Mouse (Mus musculus) limb, embryonic 11.5 days (tissue): Measurements from ENCODE around the gene Adipoq. TPM values are rescaled to one million over a fixed set of nuclear protein-coding genes. Genes with fewer than 3 reads are reported as not detected.
A peak's percentile ranks its signal among the peaks of the same experiment; 100 is the strongest.

ENCODE experiments used
- ATAC-seq: fragments of 200-750 bp; cut with Nextera tagmentation; 2 replicates; pipeline ENCODE4 v1.8.0; 2017; ENCODE audit warnings: low read depth; ENCODE audit not compliant: insufficient number of reproducible peaks, low FRiP score, low TSS enrichment
- DNase-seq: peaks from one replicate; pipeline ENCODE4 v3.0.0-alpha.2; 2015; ENCODE audit warnings: low spot score
- H3K27ac ChIP-seq: fragments of 300-500 bp; sonication (generic); replicated peaks from 2 replicates; pipeline ENCODE4 v1.5.1; 2014; ENCODE audit warnings: low read depth, mild to moderate bottlenecking, low read length
- H3K27me3 ChIP-seq: fragments of 300-500 bp; sonication (generic); 2 replicates; pipeline ENCODE4 v1.6.1; 2014; ENCODE audit warnings: mild to moderate bottlenecking, low read length, mixed read lengths; ENCODE audit not compliant: control insufficient read depth, insufficient read depth
- H3K36me3 ChIP-seq: fragments of 300-500 bp; sonication (generic); 2 replicates; pipeline ENCODE4 v1.6.1; 2014; ENCODE audit warnings: mild to moderate bottlenecking, low read length, moderate library complexity, mixed read lengths; ENCODE audit not compliant: control insufficient read depth, insufficient read depth
- H3K4me1 ChIP-seq: fragments of 300-500 bp; sonication (generic); 2 replicates; pipeline ENCODE4 v1.6.1; 2014; ENCODE audit warnings: low read length, mixed read lengths; ENCODE audit not compliant: control insufficient read depth, insufficient read depth
- H3K4me2 ChIP-seq: fragments of 300-500 bp; sonication (generic); 2 replicates; pipeline ENCODE4 v1.6.1; 2014; ENCODE audit warnings: low read depth, mild to moderate bottlenecking, moderate library complexity; ENCODE audit not compliant: severe bottlenecking
- H3K4me3 ChIP-seq: fragments of 300-500 bp; sonication (generic); 2 replicates; pipeline ENCODE4 v1.5.1; 2014; ENCODE audit warnings: low read depth, low read length
- H3K9ac ChIP-seq: fragments of 300-500 bp; sonication (generic); 2 replicates; pipeline ENCODE4 v1.6.1; 2014; ENCODE audit warnings: mild to moderate bottlenecking, low read length
- H3K9me3 ChIP-seq: fragments of 300-500 bp; sonication (generic); 2 replicates; pipeline ENCODE4 v1.6.1; 2016; ENCODE audit warnings: low read length; ENCODE audit not compliant: control insufficient read depth
- WGBS: fragments of 180-500 bp; shearing (Covaris S2); extraction: QIAGEN DNeasy Blood & Tissue Kit; methylation state at CpG from one replicate; pipeline ENCODE4 v1.1.7; 2014; 5-methylcytosine and 5-hydroxymethylcytosine counted together
- polyA plus RNA-seq: library from polyadenylated mRNA; unstranded; fragments of >200 nt; fragmentation: Nextera tagmentation; extraction: Ambion mirVana; gene quantifications from 2 replicates; pipeline ENCODE4 v1.2.1, GENCODE M21; 2014

The Adipoq gene
- polyA plus RNA-seq, 1 experiment from 2014 or later: not detected

- ATAC-seq (no peak), DNase-seq (no peak)
- Histone ChIP-seq H3K27ac (no peak overlapping the region), H3K36me3 (peaks cover 22% of the 10 kb centered on the region; the same call in 1 of the 2 replicates), H3K9ac (no peak overlapping the region), H3K27me3 (no peaks in the 10 kb centered on the region), H3K4me2 (no peak overlapping the region), H3K4me1 (peaks cover 8% of the 10 kb centered on the region), H3K9me3 (no peaks in the 10 kb centered on the region), H3K4me3 (no peak overlapping the region)
- WGBS: 86% methylated on average over 12 of the region's 12 CpGs
Measured at GRCm38 (mm10) chr16:23112348-23112747, 34.0 kb upstream of the Adipoq start.

DNA sequence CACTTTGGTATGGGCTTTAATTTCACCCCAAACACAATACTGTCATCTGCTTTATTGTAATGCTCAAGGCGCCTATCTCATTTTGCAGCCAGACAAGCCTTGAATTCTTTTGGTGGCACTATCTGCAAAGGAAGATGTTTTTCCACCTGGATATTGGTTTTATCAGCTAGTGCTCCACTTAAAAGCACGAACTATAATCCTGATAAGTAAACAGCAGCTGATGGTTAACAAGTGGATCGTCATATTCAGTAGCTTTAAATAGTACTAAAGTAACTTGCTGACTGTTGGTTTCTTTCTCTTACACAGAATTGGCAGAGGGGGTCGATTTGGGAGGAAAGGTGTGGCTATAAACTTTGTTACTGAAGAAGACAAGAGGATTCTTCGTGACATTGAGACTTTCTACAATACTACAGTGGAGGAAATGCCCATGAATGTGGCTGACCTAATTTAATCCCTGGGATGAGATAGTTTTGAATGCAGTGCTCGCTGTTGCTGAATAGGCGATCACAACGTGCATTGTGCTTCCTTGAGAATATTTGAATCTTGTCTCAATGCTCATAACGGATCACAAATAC is 33.4 kb upstream of the Adipoq start:
- no peak overlapping the region for H3K4me2 ChIP-seq
- peaks cover 23% of the 10 kb centered on the region; the same call in 1 of the 2 replicates for H3K36me3 ChIP-seq
- H3K4me1 ChIP-seq: peaks cover 8% of the 10 kb centered on the region
- H3K9me3 ChIP-seq: no peaks in the 10 kb centered on the region
- H3K27me3 ChIP-seq: no peaks in the 10 kb centered on the region
- 63% methylated on average over 9 of the region's 9 CpGs for WGBS
- no peak overlapping the region for H3K4me3 ChIP-seq
- DNase-seq (no peak), ATAC-seq (no peak)
- no peak overlapping the region for H3K27ac ChIP-seq
- H3K9ac ChIP-seq: no peak overlapping the region

DNA sequence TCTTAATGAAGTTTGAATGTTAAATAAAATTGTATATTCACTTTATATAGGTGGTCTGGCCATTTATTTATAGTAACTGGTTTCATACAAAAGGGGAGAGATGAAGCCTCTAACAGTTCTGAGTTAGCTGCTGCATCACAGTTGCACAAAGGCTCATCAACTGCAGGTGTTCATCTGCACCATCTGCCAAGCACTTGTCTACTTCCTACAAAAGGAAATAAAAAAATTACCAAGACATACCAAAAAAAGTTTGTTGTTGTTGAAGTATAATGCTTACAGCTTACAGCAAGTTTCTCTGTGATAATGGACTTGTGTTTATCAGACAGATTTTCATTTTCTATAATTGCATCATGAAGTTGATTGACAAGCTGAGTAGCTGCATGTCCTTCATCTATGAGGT is 32.4 kb upstream of the Adipoq start:
- no peak for ATAC-seq
- no peak overlapping the region for H3K9ac ChIP-seq
- DNase-seq: no peak

GRCm38 (mm10) chr16:23114339-23115171 is 31.8 kb upstream of the Adipoq start:
- DNase-seq (peak; percentile 32), ATAC-seq (no peak; the same call in 1 of the 2 replicates)
- no peaks in the 10 kb centered on the region for H3K27me3 ChIP-seq
- H3K9me3 ChIP-seq: no peaks in the 10 kb centered on the region
- peaks cover 18% of the 10 kb centered on the region; the same call in 1 of the 2 replicates for H3K36me3 ChIP-seq
- H3K4me2 ChIP-seq: no peak overlapping the region
- H3K4me1 ChIP-seq: peaks cover 3% of the 10 kb centered on the region
- H3K9ac ChIP-seq: no peak overlapping the region
- H3K27ac ChIP-seq: no peak overlapping the region
- no peak overlapping the region for H3K4me3 ChIP-seq
- 70% methylated on average over 5 of the region's 5 CpGs for WGBS

More for the DNA sequence above, 32.4 kb upstream of the Adipoq start:
- H3K4me3 ChIP-seq: no peak overlapping the region
- H3K27me3 ChIP-seq: no peaks in the 10 kb centered on the region
- H3K36me3 ChIP-seq: peaks cover 23% of the 10 kb centered on the region; the same call in 1 of the 2 replicates
- no peaks in the 10 kb centered on the region for H3K9me3 ChIP-seq
- H3K27ac ChIP-seq: no peak overlapping the region
- no peak overlapping the region for H3K4me2 ChIP-seq
- peaks cover 8% of the 10 kb centered on the region for H3K4me1 ChIP-seq

DNA sequence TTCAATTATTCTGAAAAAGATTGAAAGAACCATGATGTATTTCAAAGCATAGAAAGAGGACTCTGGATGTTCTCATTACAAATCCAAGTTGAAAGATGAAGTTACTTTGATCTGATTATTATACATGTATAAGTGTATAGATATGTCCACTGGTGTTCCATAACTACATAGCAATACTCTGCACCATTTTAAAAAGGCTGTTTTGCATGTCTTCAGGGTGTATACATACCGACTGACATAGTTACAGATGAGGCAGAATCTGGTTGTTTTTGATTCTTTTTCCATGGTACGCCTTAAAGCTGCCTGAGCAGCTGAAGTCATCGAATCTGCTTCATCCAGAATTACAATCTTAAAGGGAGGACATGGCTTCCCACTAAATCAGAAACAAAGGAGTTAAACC is 30.9 kb upstream of the Adipoq start:
- no peaks in the 10 kb centered on the region for H3K9me3 ChIP-seq
- peaks cover 14% of the 10 kb centered on the region; the same call in 1 of the 2 replicates for H3K36me3 ChIP-seq
- H3K4me3 ChIP-seq: no peak overlapping the region
- ATAC-seq (no peak), DNase-seq (no peak)
- H3K4me2 ChIP-seq: no peak overlapping the region
- H3K4me1 ChIP-seq: 0 out of 2 replicates have a peak, but pooled peaks cover 2% of the 10 kb centered on the region
- no peak overlapping the region for H3K27ac ChIP-seq
- WGBS: 83% methylated on average over 3 of the region's 3 CpGs
- no peak overlapping the region for H3K9ac ChIP-seq
- H3K27me3 ChIP-seq: no peaks in the 10 kb centered on the region

DNA sequence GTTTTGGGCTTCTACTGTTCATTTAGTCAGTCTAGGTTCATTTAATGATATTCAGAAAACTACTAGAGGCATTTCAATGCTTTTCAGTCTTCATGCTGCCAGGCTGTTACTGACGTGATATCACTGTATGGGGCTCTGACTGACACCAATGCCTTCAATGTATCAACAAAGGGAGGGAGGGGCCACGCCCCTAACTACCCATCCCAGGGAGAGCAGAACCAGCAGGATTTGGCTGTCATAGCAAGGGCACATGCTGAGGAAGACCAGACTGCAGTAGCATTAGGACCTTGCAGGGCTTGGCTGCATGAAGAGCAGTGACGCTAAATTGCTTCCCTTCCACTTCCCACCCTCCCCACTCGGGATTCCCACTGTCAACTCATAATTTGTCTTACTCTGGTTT is 29.2 kb upstream of the Adipoq start:
- Histone ChIP-seq H3K4me1 (no peaks in the 10 kb centered on the region), H3K27ac (no peak overlapping the region), H3K9ac (no peak overlapping the region), H3K9me3 (no peaks in the 10 kb centered on the region), H3K4me2 (no peak overlapping the region), H3K36me3 (peaks cover 11% of the 10 kb centered on the region; the same call in 1 of the 2 replicates), H3K4me3 (no peak overlapping the region), H3K27me3 (no peaks in the 10 kb centered on the region)
- WGBS: 62% methylated on average over 4 of the region's 4 CpGs
- no peak for DNase-seq
- ATAC-seq: no peak

- Histone ChIP-seq H3K4me1 (no peaks in the 10 kb centered on the region), H3K4me2 (no peak overlapping the region), H3K9me3 (no peaks in the 10 kb centered on the region), H3K9ac (no peak overlapping the region), H3K27ac (no peak overlapping the region), H3K4me3 (no peak overlapping the region), H3K27me3 (no peaks in the 10 kb centered on the region), H3K36me3 (peaks cover 5% of the 10 kb centered on the region)
- WGBS: 90% methylated on average over 3 of the region's 3 CpGs
- ATAC-seq: no peak
- no peak for DNase-seq
Measured at GRCm38 (mm10) chr16:23122446-23122845, 23.9 kb upstream of the Adipoq start.

- Histone ChIP-seq H3K4me2 (no peak overlapping the region), H3K9ac (no peak overlapping the region), H3K4me3 (no peak overlapping the region), H3K36me3 (peaks cover 5% of the 10 kb centered on the region), H3K27me3 (no peaks in the 10 kb centered on the region), H3K4me1 (no peaks in the 10 kb centered on the region), H3K27ac (no peak overlapping the region), H3K9me3 (no peaks in the 10 kb centered on the region)
- ATAC-seq (no peak), DNase-seq (no peak)
- 90% methylated on average over 4 of the region's 4 CpGs for WGBS
Measured at GRCm38 (mm10) chr16:23123104-23123503, 23.2 kb upstream of the Adipoq start.
